Mouse (Mus musculus) kidney, adult 2 months (tissue): ENCODE data around the gene Arid1b. TPM values are rescaled to one million over a fixed set of nuclear protein-coding genes. Genes with fewer than 3 reads are reported as not detected.
A peak's percentile ranks its signal among the peaks of the same experiment; 100 is the strongest.

ENCODE experiments used
- DNase-seq: peaks from one replicate; pipeline ENCODE4 v3.0.0; 2021
- H3K27ac ChIP-seq: fragments of 200-500 bp; 2 replicates; pipeline ENCODE4 v1.5.1; 2012; ENCODE audit warnings: low read depth, low read length, control low read depth, inconsistent platforms; ENCODE audit not compliant: insufficient read depth
- H3K27me3 ChIP-seq: fragments of 200-500 bp; replicated peaks from 2 replicates; pipeline ENCODE4 v1.6.1; 2012; ENCODE audit warnings: mild to moderate bottlenecking, moderate library complexity, low read length, inconsistent platforms; ENCODE audit not compliant: control insufficient read depth, insufficient read depth
- H3K36me3 ChIP-seq: fragments of 200-500 bp; 2 replicates; pipeline ENCODE4 v1.6.1; 2012; ENCODE audit warnings: mild to moderate bottlenecking, moderate library complexity, low read length, inconsistent platforms; ENCODE audit not compliant: control insufficient read depth, insufficient read depth
- H3K4me1 ChIP-seq: fragments of 200-500 bp; 2 replicates; pipeline ENCODE4 v1.6.1; 2011; ENCODE audit warnings: low read length; ENCODE audit not compliant: control insufficient read depth, insufficient read depth
- H3K4me3 ChIP-seq: fragments of 200-500 bp; 2 replicates; pipeline ENCODE4 v1.5.1; 2011; ENCODE audit warnings: mild to moderate bottlenecking, low read depth, low read length, control low read depth; ENCODE audit not compliant: insufficient read depth
- CTCF ChIP-seq: fragments of 200-500 bp; conservative IDR thresholded peaks from 2 replicates; pipeline ENCODE4 v1.5.1; 2011; ENCODE audit warnings: low read depth, mild to moderate bottlenecking, control low read depth, low read length, moderate library complexity, mixed read lengths; ENCODE audit not compliant: insufficient read depth, insufficient read length
- POLR2A ChIP-seq: fragments of 200-500 bp; IDR thresholded peaks from one replicate; pipeline ENCODE4 v1.6.1; 2011; ENCODE audit warnings: low read depth, low read length, control low read depth
- WGBS: fragments of 180-500 bp; shearing (Covaris S2); methylation state at CpG from one replicate; pipeline ENCODE4 v1.1.7; 2018; 5-methylcytosine and 5-hydroxymethylcytosine counted together
- polyA plus RNA-seq: library from polyadenylated mRNA; depleted of rRNA; stranded (reverse); fragments of >200 nt; gene quantifications from 2 replicates; pipeline ENCODE4 v1.2.3, GENCODE M21; 2012

Gene Arid1b
- polyA plus RNA-seq, 1 experiment: 20.6 TPM

DNA sequence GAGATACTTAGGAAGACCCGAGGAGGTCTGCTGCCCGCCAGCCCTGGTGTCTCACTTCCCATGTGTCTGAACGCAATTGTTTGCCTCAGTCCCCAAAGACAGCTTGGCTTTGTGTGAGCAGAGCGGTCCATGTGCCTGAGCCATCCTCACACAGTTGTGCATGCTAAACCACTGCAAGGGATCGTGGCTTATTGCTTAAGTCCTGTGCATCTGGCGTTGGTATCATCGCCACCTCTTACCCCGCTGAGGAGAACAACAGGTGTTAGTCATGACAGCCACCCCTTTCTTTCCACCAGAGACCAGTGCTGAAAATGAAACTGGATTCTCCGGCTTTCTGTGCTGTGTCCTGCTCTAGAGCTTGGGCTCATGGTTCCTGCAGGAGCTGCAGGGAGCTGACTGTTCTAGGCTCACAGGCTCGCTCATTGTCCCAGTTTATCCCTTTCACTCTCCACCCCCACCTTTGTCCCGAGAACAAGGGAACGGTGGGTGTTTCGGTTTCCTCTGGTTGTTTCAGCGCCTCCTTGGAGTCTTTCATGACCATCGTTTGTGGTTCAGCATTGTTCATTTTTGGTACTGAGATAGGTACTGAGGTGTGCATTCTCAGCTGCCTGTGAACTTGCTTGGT is 171.2 kb downstream of the Arid1b start:
- WGBS: 82% methylated on average over 15 of the region's 15 CpGs
- Histone ChIP-seq H3K36me3 (no peaks in the 10 kb centered on the region), H3K4me3 (no peak overlapping the region)

DNA sequence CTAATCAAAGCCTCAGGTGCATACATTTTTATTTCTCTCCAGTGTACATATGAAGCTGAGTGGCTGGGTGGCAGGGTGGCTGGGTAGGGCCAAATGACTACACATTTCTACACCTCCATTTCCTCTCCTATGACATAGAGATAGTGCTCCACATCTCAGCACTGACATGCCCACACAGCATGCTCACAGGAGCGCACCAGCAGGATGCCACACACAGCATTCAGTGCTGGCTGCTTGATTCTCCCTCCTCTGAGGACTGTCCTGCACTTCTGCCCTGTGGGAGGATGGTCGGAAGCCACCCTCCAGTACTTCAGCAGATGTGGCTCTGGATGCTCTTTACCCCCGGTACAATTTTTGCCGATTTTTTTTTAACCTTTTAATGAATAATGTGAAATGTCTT is 172.0 kb downstream of the Arid1b start:
- WGBS: 51% methylated on average over 4 of the region's 4 CpGs
- Histone ChIP-seq H3K27me3 (no peaks in the 10 kb centered on the region), H3K4me3 (no peak overlapping the region), H3K27ac (no peak overlapping the region), H3K36me3 (no peaks in the 10 kb centered on the region), H3K4me1 (peaks cover 25% of the 10 kb centered on the region)
- TF ChIP-seq POLR2A (no peak), CTCF (no peak)
- DNase-seq: peak; percentile 23

More for the DNA sequence above, 171.2 kb downstream of the Arid1b start:
- no peak for TF ChIP-seq CTCF
- no peak for TF ChIP-seq POLR2A
- Histone ChIP-seq H3K27me3 (no peaks in the 10 kb centered on the region), H3K27ac (no peak overlapping the region), H3K4me1 (peaks cover 25% of the 10 kb centered on the region)
- no peak for DNase-seq

DNA sequence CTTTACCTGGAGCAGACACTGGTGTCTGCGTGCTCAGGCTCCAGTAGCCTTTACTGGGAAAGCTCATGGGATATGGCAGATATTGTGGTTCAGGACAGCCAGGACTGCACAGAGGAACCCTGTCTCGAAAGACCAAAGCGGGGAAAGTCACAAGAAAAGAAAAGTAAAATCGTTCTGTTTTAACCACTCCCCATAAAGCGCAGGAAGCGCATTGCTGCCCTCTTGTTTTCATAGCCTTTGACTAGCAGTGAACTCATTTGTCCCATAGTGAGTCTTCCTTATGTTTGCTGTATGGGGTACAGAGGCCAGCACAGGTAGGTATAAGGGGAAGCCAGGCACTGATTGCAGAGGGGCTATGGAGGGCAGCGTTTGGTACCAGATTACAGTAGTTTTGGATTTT is 173.9 kb downstream of the Arid1b start:
- Histone ChIP-seq H3K4me1 (peaks cover 17% of the 10 kb centered on the region), H3K4me3 (no peak overlapping the region), H3K27ac (no peak overlapping the region), H3K36me3 (no peaks in the 10 kb centered on the region), H3K27me3 (no peaks in the 10 kb centered on the region)
- 65% methylated on average over 7 of the region's 7 CpGs for WGBS
- TF ChIP-seq CTCF (no peak), POLR2A (no peak)
- no peak for DNase-seq

DNA sequence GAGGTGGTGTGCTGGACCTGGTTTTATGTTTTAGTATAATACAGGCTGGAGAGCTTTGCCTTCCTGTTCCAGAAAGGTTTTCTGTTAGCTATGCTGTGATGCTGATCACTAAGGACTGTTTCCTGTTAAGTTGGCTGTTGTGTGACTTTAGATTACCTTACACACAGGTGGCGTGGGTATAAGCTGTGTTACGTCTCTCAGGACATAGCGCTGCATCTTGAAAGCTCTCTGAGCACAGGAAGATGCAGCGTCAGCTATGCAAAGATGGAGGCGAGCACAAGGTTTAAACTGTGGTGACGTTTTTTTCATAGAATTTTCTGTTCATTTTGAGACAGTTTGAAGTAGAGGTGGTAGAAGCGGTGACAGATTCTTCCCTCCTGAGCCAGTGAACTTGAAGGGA is 174.5 kb downstream of the Arid1b start:
- TF ChIP-seq POLR2A (no peak), CTCF (no peak)
- Histone ChIP-seq H3K27ac (no peak overlapping the region), H3K4me1 (peaks cover 11% of the 10 kb centered on the region), H3K36me3 (no peaks in the 10 kb centered on the region), H3K27me3 (no peaks in the 10 kb centered on the region), H3K4me3 (no peak overlapping the region)
- 92% methylated on average over 7 of the region's 7 CpGs for WGBS
- no peak for DNase-seq

DNA sequence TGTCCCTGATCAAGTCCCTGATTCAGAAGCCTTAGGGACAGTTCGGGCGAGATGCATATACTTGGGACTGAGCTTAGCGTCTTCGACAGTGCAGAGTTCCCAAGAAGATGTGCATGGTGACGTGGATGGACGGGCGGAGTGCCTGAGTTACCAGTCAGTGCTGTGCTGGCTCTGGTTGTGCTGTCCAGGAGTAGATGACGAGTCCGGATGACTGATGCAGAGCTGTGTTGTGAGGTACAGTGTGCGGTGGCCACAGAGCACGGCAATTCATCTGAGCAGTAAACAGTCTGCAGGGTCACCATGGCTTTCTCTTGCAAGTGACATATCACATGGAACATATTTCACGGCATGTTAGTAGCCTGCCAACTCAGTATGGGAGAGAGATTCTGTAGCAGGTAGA is 176.2 kb downstream of the Arid1b start:
- H3K27ac ChIP-seq: no peak overlapping the region
- H3K4me3 ChIP-seq: no peak overlapping the region
- no peak for TF ChIP-seq POLR2A
- no peak for TF ChIP-seq CTCF
- H3K4me1 ChIP-seq: peaks cover 6% of the 10 kb centered on the region; the same call in 1 of the 2 replicates
- DNase-seq: no peak
- WGBS: 87% methylated on average over 12 of the region's 12 CpGs
- H3K36me3 ChIP-seq: no peaks in the 10 kb centered on the region
- H3K27me3 ChIP-seq: no peaks in the 10 kb centered on the region

GRCm38 (mm10) chr17:5171467-5171866 is 177.3 kb downstream of the Arid1b start:
- TF ChIP-seq CTCF: no peak
- TF ChIP-seq POLR2A: no peak
- Histone ChIP-seq H3K36me3 (no peaks in the 10 kb centered on the region), H3K27ac (no peak overlapping the region), H3K27me3 (no peaks in the 10 kb centered on the region), H3K4me1 (peaks cover 6% of the 10 kb centered on the region; the same call in 1 of the 2 replicates), H3K4me3 (no peak overlapping the region)
- 89% methylated on average over 5 of the region's 5 CpGs for WGBS
- DNase-seq: no peak

GRCm38 (mm10) chr17:5174426-5175020 is 180.4 kb downstream of the Arid1b start:
- no peaks in the 10 kb centered on the region for H3K27me3 ChIP-seq
- peaks cover 18% of the 10 kb centered on the region for H3K4me1 ChIP-seq
- WGBS: 76% methylated on average over 6 of the region's 6 CpGs
- H3K4me3 ChIP-seq: no peak overlapping the region
- no peaks in the 10 kb centered on the region for H3K36me3 ChIP-seq
- TF ChIP-seq POLR2A (no peak), CTCF (no peak)
- no peak overlapping the region for H3K27ac ChIP-seq
- DNase-seq: no peak
